Mouse (Mus musculus) hindbrain, embryonic 15.5 days (tissue): ENCODE results near the gene Cr2. TPM values are rescaled to one million over a fixed set of nuclear protein-coding genes. Genes with fewer than 3 reads are reported as not detected.

Experiments
- ATAC-seq: fragments of 200-750 bp; cut with Nextera tagmentation; 2 replicates; pipeline ENCODE4 v1.8.0; 2017; ENCODE audit warnings: low read depth, moderate number of reproducible peaks, moderate TSS enrichment; ENCODE audit not compliant: low FRiP score
- H3K27ac ChIP-seq: fragments of 300-500 bp; sonication (generic); replicated peaks from 2 replicates; pipeline ENCODE4 v1.5.1; 2015; ENCODE audit warnings: mild to moderate bottlenecking, inconsistent platforms
- H3K27me3 ChIP-seq: fragments of 300-500 bp; sonication (generic); 2 replicates; pipeline ENCODE4 v1.6.1; 2015; ENCODE audit warnings: control low read depth, inconsistent platforms
- H3K36me3 ChIP-seq: fragments of 300-500 bp; sonication (generic); 2 replicates; pipeline ENCODE4 v1.6.1; 2015; ENCODE audit warnings: control low read depth, inconsistent platforms
- H3K4me1 ChIP-seq: fragments of 300-500 bp; sonication (generic); replicated peaks from 2 replicates; pipeline ENCODE4 v1.6.1; 2015; ENCODE audit warnings: control low read depth, inconsistent platforms
- H3K4me2 ChIP-seq: fragments of 300-500 bp; sonication (generic); 2 replicates; pipeline ENCODE4 v1.6.1; 2015; ENCODE audit warnings: moderate library complexity, mild to moderate bottlenecking, inconsistent platforms
- H3K4me3 ChIP-seq: fragments of 300-500 bp; sonication (generic); 2 replicates; pipeline ENCODE4 v1.5.1; 2015; ENCODE audit warnings: mild to moderate bottlenecking, inconsistent platforms
- H3K9ac ChIP-seq: fragments of 300-500 bp; sonication (generic); 2 replicates; pipeline ENCODE4 v1.6.1; 2015; ENCODE audit warnings: inconsistent platforms
- H3K9me3 ChIP-seq: fragments of 300-500 bp; sonication (generic); 2 replicates; pipeline ENCODE4 v1.6.1; 2016; ENCODE audit warnings: control low read depth, inconsistent platforms
- WGBS: fragments of 180-500 bp; shearing (Covaris S2); methylation state at CpG from one replicate; pipeline ENCODE4 v1.1.7; 2015; 5-methylcytosine and 5-hydroxymethylcytosine counted together
- polyA plus RNA-seq: library from polyadenylated mRNA; unstranded; fragments of >200 nt; fragmentation: Nextera tagmentation; extraction: Ambion mirVana; gene quantifications from 2 replicates; pipeline ENCODE4 v1.2.1, GENCODE M21; 2015

Cr2 gene
- polyA plus RNA-seq, 1 experiment from 2014 or later, result 0.40 TPM

DNA sequence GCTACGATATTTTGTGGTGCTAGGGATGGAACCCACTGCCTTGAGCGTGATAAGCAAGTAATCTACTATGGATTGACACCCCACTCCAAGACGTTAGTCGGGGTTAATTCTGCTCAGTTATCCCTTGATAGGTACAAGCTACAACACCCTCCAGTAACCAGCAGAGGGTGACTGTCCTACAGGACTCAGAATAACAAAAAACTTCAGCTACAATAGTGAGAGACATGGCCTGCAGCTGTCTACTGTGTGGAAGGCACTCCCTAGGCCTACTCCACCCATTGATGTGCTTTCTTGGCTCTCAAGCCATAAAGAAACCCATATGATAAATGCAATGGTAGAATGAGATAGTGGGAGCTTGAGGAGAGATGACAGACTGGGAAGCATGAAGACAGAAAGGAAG is 62.9 kb downstream of the Cr2 start:
- no peak for ATAC-seq
- H3K36me3 ChIP-seq, result peaks cover 44% of the 10 kb centered on the region
- no peak overlapping the region for H3K9ac ChIP-seq
- no peaks in the 10 kb centered on the region for H3K27me3 ChIP-seq
- H3K4me3 ChIP-seq, result no peak overlapping the region
- no peak overlapping the region for H3K4me2 ChIP-seq
- 95% methylated on average over 4 of the region's 4 CpGs for WGBS
- no peak overlapping the region for H3K27ac ChIP-seq
- H3K4me1 ChIP-seq, result no peaks in the 10 kb centered on the region
- no peaks in the 10 kb centered on the region for H3K9me3 ChIP-seq

DNA sequence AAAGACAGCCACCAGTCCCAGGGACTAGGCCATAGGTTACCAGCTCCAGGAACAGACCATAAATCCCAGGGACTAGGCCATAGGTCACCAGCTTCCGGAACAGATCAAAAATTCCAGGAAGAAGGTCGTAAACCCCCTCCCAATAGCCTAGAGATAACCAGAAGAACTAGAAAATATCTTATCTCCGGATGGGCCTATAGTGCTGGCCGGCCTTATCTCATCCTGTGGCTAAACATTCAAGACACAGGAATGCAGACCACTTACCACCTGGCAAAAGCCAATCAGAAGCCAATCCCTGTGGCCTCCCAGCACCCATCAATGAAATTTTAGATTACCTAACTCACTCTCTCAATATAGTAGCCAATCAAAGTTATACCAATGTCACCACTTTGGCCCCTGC is 75.8 kb downstream of the Cr2 start:
- H3K36me3 ChIP-seq, result peaks cover 25% of the 10 kb centered on the region
- H3K4me2 ChIP-seq, result no peak overlapping the region
- H3K9ac ChIP-seq, result no peak overlapping the region
- no peaks in the 10 kb centered on the region for H3K27me3 ChIP-seq
- WGBS, result 94% methylated on average over 4 of the region's 4 CpGs
- H3K4me3 ChIP-seq, result no peak overlapping the region
- H3K9me3 ChIP-seq, result no peaks in the 10 kb centered on the region
- no peak for ATAC-seq
- no peaks in the 10 kb centered on the region for H3K4me1 ChIP-seq
- no peak overlapping the region for H3K27ac ChIP-seq

GRCm38 (mm10) chr1:195098004-195098403 is 78.5 kb downstream of the Cr2 start:
- Histone ChIP-seq H3K9ac (no peak overlapping the region), H3K27ac (no peak overlapping the region), H3K4me3 (no peak overlapping the region), H3K9me3 (no peaks in the 10 kb centered on the region), H3K27me3 (no peaks in the 10 kb centered on the region), H3K4me1 (no peaks in the 10 kb centered on the region), H3K36me3 (peaks cover 16% of the 10 kb centered on the region), H3K4me2 (no peak overlapping the region)
- 95% methylated on average over 1 of the region's 1 CpGs for WGBS
- no peak for ATAC-seq

- WGBS, result 2% methylated on average over 14 of the region's 14 CpGs
- Histone ChIP-seq H3K36me3 (no peaks in the 10 kb centered on the region), H3K27me3 (no peaks in the 10 kb centered on the region), H3K4me1 (peaks cover 13% of the 10 kb centered on the region), H3K9ac (peak within 1 kb of the TSS; percentile 37), H3K27ac (no peak within 1 kb of the TSS), H3K9me3 (no peaks in the 10 kb centered on the region), H3K4me2 (peak within 1 kb of the TSS; percentile 80), H3K4me3 (peak within 1 kb of the TSS; percentile 32)
- ATAC-seq, result peak; percentile 92
Observed at GRCm38 (mm10) chr1:195092220-195092720, 84.2 kb downstream of the Cr2 start, which contains the start of gene Cd46. Cd46 (minus strand) TSS chr1:195092249.

DNA sequence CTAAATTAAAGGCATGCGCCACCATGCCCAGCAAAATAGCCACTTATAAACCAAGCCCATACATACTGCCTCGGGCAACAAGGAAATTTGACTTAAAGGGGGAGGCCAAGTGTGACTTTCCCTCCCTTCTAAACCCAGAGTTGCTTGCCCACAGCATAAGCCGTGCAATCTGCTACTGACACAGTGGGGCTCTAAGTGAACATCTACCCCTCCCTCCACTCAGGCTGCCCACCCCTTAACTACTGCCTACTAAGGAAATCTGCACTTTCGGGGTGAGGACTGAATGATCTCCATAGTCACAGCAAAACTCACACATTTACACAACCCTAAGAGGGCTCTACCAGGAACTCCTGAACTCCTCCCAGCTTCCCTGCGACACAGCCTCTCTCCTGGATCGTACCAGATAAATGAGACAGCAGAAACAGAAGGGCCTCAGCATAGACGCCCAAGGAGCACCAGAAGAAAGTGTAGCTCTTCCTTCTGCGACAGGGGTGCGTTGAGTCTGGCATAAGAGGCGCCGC is 84.8 kb downstream of the Cr2 start:
- H3K4me1 ChIP-seq, result peaks cover 13% of the 10 kb centered on the region
- ATAC-seq, result peak; percentile 79
- H3K27ac ChIP-seq, result no peak overlapping the region
- peak overlapping the region; percentile 80 for H3K4me2 ChIP-seq
- H3K9me3 ChIP-seq, result 0 out of 2 replicates have a peak, but pooled peaks cover 2% of the 10 kb centered on the region
- no peaks in the 10 kb centered on the region for H3K36me3 ChIP-seq
- 23% methylated on average over 11 of the region's 11 CpGs for WGBS
- peak overlapping the region; percentile 37 for H3K9ac ChIP-seq
- H3K27me3 ChIP-seq, result no peaks in the 10 kb centered on the region
- H3K4me3 ChIP-seq, result peak overlapping the region; percentile 32

Other genes starting within 250 kb of the Cr2 start
- gene Cd34, start 237.9 kb downstream of the Cr2 start, polyA plus RNA-seq, result 30.5 and 32.7 TPM in 2 replicates
- 1.4 and 2.0 TPM in 2 replicates for gene Cd46, start 84.5 kb downstream of the Cr2 start, polyA plus RNA-seq
- gene Cr1l, start 45.1 kb downstream of the Cr2 start, polyA plus RNA-seq, result 38.9 and 39.0 TPM in 2 replicates